Mouse (Mus musculus): ENCODE results near the gene Tmem107. TPM values are rescaled to one million over a fixed set of nuclear protein-coding genes. Genes with fewer than 3 reads are reported as not detected.

Tmem107 gene
- total and polyA plus RNA-seq, 3 experiments: 17.2 to 70.8 (median 38.2) TPM

DNA sequence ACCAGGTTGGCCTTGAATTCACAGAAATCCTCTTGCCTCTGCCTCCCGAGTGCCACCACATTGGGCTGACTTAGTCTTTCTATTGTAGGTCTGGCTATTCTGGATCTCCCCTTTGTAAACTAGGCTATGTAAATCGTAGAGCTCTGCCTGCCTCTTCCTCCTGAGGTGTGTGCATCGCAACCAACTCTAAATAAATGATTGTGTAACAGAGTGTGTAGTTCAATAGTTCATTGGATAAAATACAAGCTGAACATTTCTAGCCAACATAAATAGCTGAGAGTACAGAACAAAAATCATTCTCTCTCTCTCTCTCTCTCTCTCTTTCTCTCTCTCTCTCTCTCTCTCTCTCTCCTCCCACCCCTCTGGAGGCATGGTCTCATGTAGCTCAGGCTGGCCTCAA is 44.0 kb downstream of the Tmem107 start:
- no peak for TF ChIP-seq GATA2 (IDR thresholded peaks at IDR 0.05; ENCODE audit: borderline replicate concordance, low read depth, low read length)
- TF ChIP-seq TAL1 (conservative IDR thresholded peaks at IDR 0.05; ENCODE audit: low read depth, low read length): no peak
- no peak for TF ChIP-seq GATA1 (IDR thresholded peaks at IDR 0.05; ENCODE audit: borderline replicate concordance, low read length)
- TF ChIP-seq CTCF (IDR thresholded peaks at IDR 0.05; ENCODE audit: low read depth, low read length): no peak
- TF ChIP-seq POLR2AphosphoS5 (IDR thresholded peaks at IDR 0.05; ENCODE audit: insufficient replicate concordance, low read depth, low read length): no peak
- Histone ChIP-seq H3K9me3 (replicated peaks) (no peaks in the 10 kb centered on the region), H3K27me3 (ENCODE audit: insufficient read depth, low read length) (peaks cover 21% of the 10 kb centered on the region), H3K36me3 (replicated peaks) (peaks cover 4% of the 10 kb centered on the region), H3K4me1 (ENCODE audit: insufficient read depth, low read depth, low read length) (peaks cover 52% of the 10 kb centered on the region), H3K4me3 (ENCODE audit: low read depth, low read length) (no peak overlapping the region)
- DNase-seq (ENCODE audit: low spot score) (no peak), ATAC-seq (ENCODE audit: extremely low read depth, insufficient number of reproducible peaks, low FRiP score, poor library complexity, severe bottlenecking) (no peak)

DNA sequence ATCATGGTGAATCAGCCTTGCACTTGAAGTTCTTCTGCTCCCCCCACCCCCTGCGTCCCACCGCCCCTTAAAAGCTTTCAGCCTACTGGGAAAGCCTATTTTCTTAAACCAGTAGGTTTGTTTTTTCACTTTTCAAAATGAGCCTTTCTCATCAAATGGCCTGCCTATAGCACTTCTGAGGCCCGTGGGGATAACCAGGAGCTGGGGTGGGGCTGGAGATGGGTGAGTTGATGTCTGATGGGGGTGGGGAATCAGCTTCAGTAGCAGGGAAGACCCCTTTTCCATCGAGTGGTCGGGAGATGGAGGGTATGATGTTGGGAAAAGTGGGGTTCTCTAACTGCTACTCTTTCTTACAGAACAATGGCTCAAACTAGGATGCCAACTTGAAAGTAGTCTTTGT is 46.2 kb downstream of the Tmem107 start:
- no peaks in the 10 kb centered on the region for H3K9me3 ChIP-seq (replicated peaks)
- no peak for ATAC-seq (ENCODE audit: extremely low read depth, insufficient number of reproducible peaks, low FRiP score, poor library complexity, severe bottlenecking)
- H3K4me3 ChIP-seq (ENCODE audit: low read depth, low read length): peak overlapping the region; percentile 3; the same call in 1 of the 2 replicates
- no peak for TF ChIP-seq TAL1 (conservative IDR thresholded peaks at IDR 0.05; ENCODE audit: low read depth, low read length)
- no peak for TF ChIP-seq GATA1 (IDR thresholded peaks at IDR 0.05; ENCODE audit: borderline replicate concordance, low read length)
- no peak for TF ChIP-seq CTCF (IDR thresholded peaks at IDR 0.05; ENCODE audit: low read depth, low read length)
- TF ChIP-seq GATA2 (IDR thresholded peaks at IDR 0.05; ENCODE audit: borderline replicate concordance, low read depth, low read length): no peak
- no peak for TF ChIP-seq POLR2AphosphoS5 (IDR thresholded peaks at IDR 0.05; ENCODE audit: insufficient replicate concordance, low read depth, low read length)
- no peaks in the 10 kb centered on the region for H3K36me3 ChIP-seq (replicated peaks)
- H3K27me3 ChIP-seq (ENCODE audit: insufficient read depth, low read length): peaks cover 29% of the 10 kb centered on the region
- no peak for DNase-seq (ENCODE audit: low spot score)
- H3K4me1 ChIP-seq (ENCODE audit: insufficient read depth, low read depth, low read length): peaks cover 58% of the 10 kb centered on the region

DNA sequence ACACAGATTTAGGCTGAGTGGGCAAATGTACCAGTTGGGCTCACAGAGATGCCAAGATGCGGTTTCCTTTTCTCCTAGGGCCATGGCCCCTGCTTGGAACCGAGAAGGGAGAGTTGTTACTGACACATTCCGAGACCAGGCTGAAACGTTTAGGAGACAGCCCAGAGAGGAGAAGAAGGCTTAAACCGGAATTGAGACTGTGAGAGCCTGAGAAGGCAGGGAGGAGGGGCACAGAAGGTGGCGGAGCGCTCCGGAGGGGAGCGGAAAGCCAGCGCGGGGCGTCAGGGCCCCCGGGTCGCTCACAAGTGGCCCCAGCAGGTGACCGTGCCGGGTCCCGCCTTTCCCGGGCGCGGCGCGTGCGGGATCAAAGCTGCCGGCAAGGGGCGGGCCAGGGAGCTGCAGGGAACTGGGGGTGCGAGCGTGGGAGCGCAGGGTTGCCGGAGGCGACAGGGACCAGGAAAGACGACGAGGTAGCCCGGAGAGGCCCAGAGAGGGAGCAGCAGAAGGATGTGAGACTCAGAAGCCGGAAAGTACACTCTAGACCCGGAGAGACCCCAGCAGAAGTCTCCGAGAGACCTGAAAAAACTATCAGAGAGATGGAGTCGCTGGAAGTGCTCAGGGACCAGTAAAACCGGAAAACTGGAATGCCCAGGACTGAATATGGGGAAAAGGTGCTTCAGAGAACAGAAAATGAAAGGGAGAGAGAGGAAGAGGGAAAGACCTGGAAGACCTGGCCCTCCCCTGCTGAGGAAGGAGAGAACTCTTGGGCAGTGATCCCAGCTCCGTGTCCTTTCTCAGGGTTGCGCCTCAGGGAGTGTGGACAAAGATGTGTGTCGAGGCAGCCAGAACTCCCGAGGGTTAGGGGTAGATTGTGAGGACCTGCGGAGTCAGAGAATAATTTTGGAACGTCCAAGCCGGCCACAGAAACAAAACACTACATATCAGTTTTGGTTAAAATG is 47.4 kb downstream of the Tmem107 start:
- TF ChIP-seq CTCF (IDR thresholded peaks at IDR 0.05; ENCODE audit: low read depth, low read length) (no peak), POLR2AphosphoS5 (IDR thresholded peaks at IDR 0.05; ENCODE audit: insufficient replicate concordance, low read depth, low read length) (no peak), GATA1 (IDR thresholded peaks at IDR 0.05; ENCODE audit: borderline replicate concordance, low read length) (no peak), TAL1 (conservative IDR thresholded peaks at IDR 0.05; ENCODE audit: low read depth, low read length) (no peak), GATA2 (IDR thresholded peaks at IDR 0.05; ENCODE audit: borderline replicate concordance, low read depth, low read length) (no peak)
- peak overlapping the region; percentile 74 for H3K4me3 ChIP-seq (ENCODE audit: low read depth, low read length)
- H3K9me3 ChIP-seq (replicated peaks): no peaks in the 10 kb centered on the region
- ATAC-seq (ENCODE audit: extremely low read depth, insufficient number of reproducible peaks, low FRiP score, poor library complexity, severe bottlenecking): no peak
- H3K4me1 ChIP-seq (ENCODE audit: insufficient read depth, low read depth, low read length): peaks cover 64% of the 10 kb centered on the region
- DNase-seq (ENCODE audit: low spot score): peak; percentile 65
- H3K27me3 ChIP-seq (ENCODE audit: insufficient read depth, low read length): peaks cover 18% of the 10 kb centered on the region
- H3K36me3 ChIP-seq (replicated peaks): no peaks in the 10 kb centered on the region

DNA sequence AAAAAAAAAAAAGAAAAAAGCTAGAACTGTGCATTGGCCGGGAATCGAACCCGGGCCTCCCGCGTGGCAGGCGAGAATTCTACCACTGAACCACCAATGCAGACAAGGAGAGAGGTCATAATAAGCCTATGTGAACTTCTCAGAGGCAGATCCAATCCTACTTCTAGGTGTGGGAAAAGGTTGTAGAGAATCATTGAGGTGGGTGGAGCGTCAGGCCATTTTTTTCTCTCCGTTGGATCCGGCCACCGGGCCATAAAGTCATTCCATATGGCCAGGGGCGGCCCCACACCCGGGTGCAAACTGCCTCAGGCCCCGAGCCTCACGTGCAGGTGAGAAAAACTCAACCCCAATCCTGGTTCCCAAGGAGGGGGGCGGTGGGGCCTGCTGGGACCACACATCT is 48.2 kb downstream of the Tmem107 start:
- peaks cover 17% of the 10 kb centered on the region for H3K27me3 ChIP-seq (ENCODE audit: insufficient read depth, low read length)
- H3K36me3 ChIP-seq (replicated peaks): no peaks in the 10 kb centered on the region
- peak overlapping the region; percentile 74 for H3K4me3 ChIP-seq (ENCODE audit: low read depth, low read length)
- ATAC-seq (ENCODE audit: extremely low read depth, insufficient number of reproducible peaks, low FRiP score, poor library complexity, severe bottlenecking): no peak
- no peaks in the 10 kb centered on the region for H3K9me3 ChIP-seq (replicated peaks)
- DNase-seq (ENCODE audit: low spot score): peak; percentile 46
- H3K4me1 ChIP-seq (ENCODE audit: insufficient read depth, low read depth, low read length): peaks cover 68% of the 10 kb centered on the region
- TF ChIP-seq POLR2AphosphoS5 (IDR thresholded peaks at IDR 0.05; ENCODE audit: insufficient replicate concordance, low read depth, low read length) (no peak), TAL1 (conservative IDR thresholded peaks at IDR 0.05; ENCODE audit: low read depth, low read length) (no peak), GATA1 (IDR thresholded peaks at IDR 0.05; ENCODE audit: borderline replicate concordance, low read length) (no peak), GATA2 (IDR thresholded peaks at IDR 0.05; ENCODE audit: borderline replicate concordance, low read depth, low read length) (no peak), CTCF (IDR thresholded peaks at IDR 0.05; ENCODE audit: low read depth, low read length) (no peak)

DNA sequence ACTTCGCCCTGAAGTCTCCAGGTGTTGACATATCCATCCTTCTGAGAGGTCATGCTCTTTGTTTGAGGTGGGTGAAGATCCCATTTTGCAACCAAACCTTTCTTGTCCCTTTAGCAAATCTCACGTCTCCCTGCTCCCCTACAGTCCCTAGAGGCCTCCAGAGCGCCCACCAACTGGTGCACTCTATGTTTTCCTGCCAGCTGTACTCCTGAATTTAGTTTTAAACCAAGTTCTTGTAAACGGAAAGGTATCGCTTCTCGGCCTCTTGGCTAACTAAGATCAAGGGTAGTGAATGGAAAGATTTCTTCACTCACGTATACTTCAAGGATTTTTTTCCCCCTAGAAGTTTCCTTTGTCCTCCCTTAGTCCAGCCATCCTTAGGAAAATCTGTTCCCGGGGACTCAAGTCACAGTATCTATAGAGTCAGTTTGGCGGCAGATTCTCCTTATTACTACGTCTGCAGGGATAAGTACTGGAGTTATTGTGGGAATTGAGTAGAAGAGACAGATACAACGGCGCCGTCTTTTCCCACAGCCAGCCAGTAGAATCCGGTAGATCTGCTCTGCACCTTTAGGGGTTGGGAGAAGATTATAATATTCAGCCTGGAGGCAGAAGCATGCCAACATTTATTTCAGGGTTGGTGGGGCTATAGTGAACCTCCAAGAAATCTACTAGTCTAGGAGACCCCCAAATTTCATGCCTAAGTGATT is 49.0 kb downstream of the Tmem107 start:
- peak overlapping the region; percentile 74; the same call in 1 of the 2 replicates for H3K4me3 ChIP-seq (ENCODE audit: low read depth, low read length)
- TF ChIP-seq TAL1 (conservative IDR thresholded peaks at IDR 0.05; ENCODE audit: low read depth, low read length) (no peak), GATA1 (IDR thresholded peaks at IDR 0.05; ENCODE audit: borderline replicate concordance, low read length) (no peak)
- H3K36me3 ChIP-seq (replicated peaks): no peaks in the 10 kb centered on the region
- no peaks in the 10 kb centered on the region for H3K9me3 ChIP-seq (replicated peaks)
- peaks cover 17% of the 10 kb centered on the region for H3K27me3 ChIP-seq (ENCODE audit: insufficient read depth, low read length)
- H3K4me1 ChIP-seq (ENCODE audit: insufficient read depth, low read depth, low read length): peaks cover 67% of the 10 kb centered on the region
- ATAC-seq (ENCODE audit: extremely low read depth, insufficient number of reproducible peaks, low FRiP score, poor library complexity, severe bottlenecking): no peak
- no peak for DNase-seq (ENCODE audit: low spot score)
